Comparison of ENCODE assay signal across 1 mouse cellular context in the genomic region with DNA sequence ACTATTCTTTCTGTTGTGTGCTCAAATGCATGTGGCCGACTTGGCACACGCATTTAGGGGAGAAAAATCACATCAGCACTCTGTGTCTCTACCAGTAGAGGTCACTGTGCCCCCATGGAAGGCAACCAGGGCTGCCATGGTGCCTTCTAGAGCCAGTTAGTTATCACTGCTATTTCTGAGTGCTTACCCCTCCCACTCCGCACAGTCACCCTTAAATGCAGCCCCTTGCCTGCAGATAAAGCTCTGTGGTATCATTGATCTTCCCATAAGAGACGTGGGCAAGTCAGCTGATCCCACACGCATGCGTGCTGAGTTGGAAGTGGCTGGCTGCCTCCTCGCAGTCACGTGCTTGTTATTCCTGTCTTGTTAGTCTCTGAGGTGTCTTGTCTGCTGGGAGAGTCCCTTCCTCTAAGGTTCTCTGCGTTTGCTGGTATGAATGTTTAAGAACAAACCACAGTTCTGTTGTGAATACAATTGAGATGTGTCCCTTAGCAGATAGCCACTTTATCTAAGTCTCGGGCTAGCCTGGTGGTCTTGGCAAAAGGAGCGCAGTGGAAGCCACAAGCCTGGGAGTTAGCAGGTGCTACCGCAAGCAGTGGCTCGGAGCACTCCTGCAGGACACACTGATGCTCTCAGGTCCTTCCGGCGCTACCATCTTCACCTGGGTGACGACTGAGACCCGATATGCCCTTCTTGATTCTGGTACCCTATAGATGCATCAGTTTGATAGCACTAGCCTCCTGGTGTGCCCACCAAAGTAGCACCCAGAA.
A peak's percentile ranks its signal among the peaks of the same experiment; 100 is the strongest.
TF ChIP-seq lines count a peak whose summit lies in the region.

No protein-coding gene starts in this region.

TF ChIP-seq in CH12.LX, 34 proteins besides CTCF, POLR2A, EP300 and RAD21 (continued from another document):
- TF ChIP-seq MXI1 (IDR thresholded peaks at IDR 0.05; ENCODE audit: low read depth, low read length) (peak; percentile 60; the same call in 1 of the 2 replicates), TBP (conservative IDR thresholded peaks at IDR 0.05; ENCODE audit: low read depth, low read length) (no peak), ZKSCAN1 (IDR thresholded peaks at IDR 0.05; ENCODE audit: borderline replicate concordance, low read depth, low read length) (no peak), SIN3A (IDR thresholded peaks at IDR 0.05; ENCODE audit: low read length) (no peak), MYC (IDR thresholded peaks at IDR 0.05; ENCODE audit: low read depth, low read length) (no peak), MAZ (IDR thresholded peaks at IDR 0.05; ENCODE audit: low read depth, low read length) (no peak), PAX5 (IDR thresholded peaks at IDR 0.05; ENCODE audit: low read length) (no peak), JUND (conservative IDR thresholded peaks at IDR 0.05; ENCODE audit: low read depth, low read length) (0 out of 2 replicates have a peak, but pooled peaks have one; percentile 20), NELFE (IDR thresholded peaks at IDR 0.05; ENCODE audit: low read depth, low read length) (peak; percentile 45; the same call in 1 of the 2 replicates), ZMIZ1 (IDR thresholded peaks at IDR 0.05; ENCODE audit: low read depth, low read length) (no peak), ELF1 (IDR thresholded peaks at IDR 0.05; ENCODE audit: low read depth, low read length) (no peak), UBTF (IDR thresholded peaks at IDR 0.05; ENCODE audit: low read depth, low read length) (no peak), CHD2 (IDR thresholded peaks at IDR 0.05; ENCODE audit: low read length) (no peak), ZC3H11A (IDR thresholded peaks at IDR 0.05; ENCODE audit: low read depth, low read length) (no peak), E2F4 (IDR thresholded peaks at IDR 0.05; ENCODE audit: insufficient replicate concordance, low read depth, low read length) (no peak), JUN (IDR thresholded peaks at IDR 0.05; ENCODE audit: insufficient read depth, low read depth, low read length) (no peak), IRF4 (IDR thresholded peaks at IDR 0.05; ENCODE audit: low read depth, low read length) (no peak), SMC3 (IDR thresholded peaks at IDR 0.05; ENCODE audit: low read depth, low read length) (peak; percentile 36), ETS1 (conservative IDR thresholded peaks at IDR 0.05; ENCODE audit: low read depth, low read length) (no peak), HCFC1 (IDR thresholded peaks at IDR 0.05; ENCODE audit: low read depth, low read length) (no peak), USF2 (conservative IDR thresholded peaks at IDR 0.05; ENCODE audit: low read depth, low read length) (peak; percentile 75), RCOR1 (conservative IDR thresholded peaks at IDR 0.05; ENCODE audit: low read depth, low read length) (no peak), USF1 (IDR thresholded peaks at IDR 0.05; ENCODE audit: low read depth, low read length) (peak; percentile 67), TCF12 (IDR thresholded peaks at IDR 0.05; ENCODE audit: low read depth, low read length) (0 out of 2 replicates have a peak, but pooled peaks have one; percentile 14)
